Mouse (Mus musculus) c-Kit-positive CD71-positive TER-119-negative erythroid progenitor cells, embryonic 14.5 days (primary cell): ENCODE measurements at regions not wholly inside any gene's neighbourhood (a gene's known extent, or its start where the extent isn't known, plus 50 kb on each side); places are given as distances from the start of the nearest gene placed in this dataset.

ENCODE experiments used
- DNase-seq: peaks from one replicate; pipeline ENCODE4 v3.0.0-alpha.2; 2013; ENCODE audit warnings: low read depth

GRCm38 (mm10) chr4:8374061-8374460 lies 135.2 kb upstream of the Car8 start:
- no peak for DNase-seq

GRCm38 (mm10) chr4:8372069-8372468 lies 133.2 kb upstream of the Car8 start:
- DNase-seq: no peak

- no peak for DNase-seq
These were observed 131.9 kb upstream of the Car8 start for GRCm38 (mm10) chr4:8370786-8371185.

- DNase-seq: peak; percentile 24
These were observed 128.8 kb upstream of the Car8 start for GRCm38 (mm10) chr4:8367487-8368276.

GRCm38 (mm10) chr4:8366978-8367377 lies 128.1 kb upstream of the Car8 start:
- DNase-seq: no peak

GRCm38 (mm10) chr4:8362409-8362808 lies 123.6 kb upstream of the Car8 start:
- DNase-seq: no peak

GRCm38 (mm10) chr4:8361931-8362330 lies 123.1 kb upstream of the Car8 start:
- DNase-seq: no peak

GRCm38 (mm10) chr4:8361305-8361704 lies 122.5 kb upstream of the Car8 start:
- DNase-seq: no peak

GRCm38 (mm10) chr4:8357443-8357842 lies 118.6 kb upstream of the Car8 start:
- DNase-seq: no peak

- no peak for DNase-seq
These were observed 103.1 kb upstream of the Car8 start for GRCm38 (mm10) chr4:8341928-8342327.

GRCm38 (mm10) chr4:8309241-8309987 lies 70.6 kb upstream of the Car8 start:
- DNase-seq: no peak

- no peak for DNase-seq
These were observed 53.7 kb upstream of the Car8 start for GRCm38 (mm10) chr4:8292563-8292962.

GRCm38 (mm10) chr4:8291528-8292492 lies 53.0 kb upstream of the Car8 start:
- DNase-seq: no peak

- no peak for DNase-seq
These were observed 51.1 kb upstream of the Car8 start for GRCm38 (mm10) chr4:8289901-8290300.
